ENCODE assay signal across 9 mouse cellular contexts in genomic region chr2:37765082-37765483, GRCm38 (mm10). TPM values are rescaled to one million over a fixed set of nuclear protein-coding genes. Genes with fewer than 3 reads are reported as not detected.
A peak's percentile ranks its signal among the peaks of the same experiment; 100 is the strongest.
DNase-seq lines count a peak whose midpoint lies in the region; ATAC-seq and TF ChIP-seq lines count a peak whose summit lies in the region.
"Had no signal": no experiment of that assay in that cellular context is flagged by ENCODE, and none has a peak within 500 bp of the region (broad histone marks: within the 10 kb centered on the region; RNA-seq: fewer than 3 reads in every experiment).

No protein-coding gene starts in this region.

- no peaks in the 10 kb centered on the region for H3K27me3 ChIP-seq in forebrain, postnatal 0 days (ENCODE audit: insufficient read depth, low read length)
- H3K27me3 ChIP-seq in forebrain, embryonic 11.5 days (ENCODE audit: control insufficient read depth, insufficient read depth, low read length) = 0 out of 2 replicates have a peak, but pooled peaks cover 3% of the 10 kb centered on the region
- H3K27me3 ChIP-seq in midbrain, embryonic 14.5 days (ENCODE audit: control insufficient read depth, insufficient read depth, low read length) = no peaks in the 10 kb centered on the region

- H3K27ac ChIP-seq in forebrain, postnatal 0 days (ENCODE audit: low read depth, low read length) = 0 out of 2 replicates have a peak overlapping the region, but pooled peaks have one; percentile 29
- no peak overlapping the region for H3K27ac ChIP-seq in forebrain, embryonic 11.5 days (ENCODE audit: low read depth, low read length)
- no peak overlapping the region for H3K27ac ChIP-seq in midbrain, embryonic 14.5 days (replicated peaks; ENCODE audit: low read depth, low read length)
- H3K27ac ChIP-seq: embryonic facial prominence, embryonic 12.5 days had no signal

- no peak for TF ChIP-seq CTCF in forebrain, postnatal 0 days (IDR thresholded peaks at IDR 0.05; ENCODE audit: low read depth)

- H3K36me3 ChIP-seq in forebrain, postnatal 0 days (ENCODE audit: insufficient read depth) = no peaks in the 10 kb centered on the region
- no peaks in the 10 kb centered on the region for H3K36me3 ChIP-seq in forebrain, embryonic 11.5 days (ENCODE audit: control insufficient read depth, insufficient read depth, low read length)
- H3K36me3 ChIP-seq in midbrain, embryonic 14.5 days (ENCODE audit: control insufficient read depth, insufficient read depth, low read length) = no peaks in the 10 kb centered on the region
- H3K36me3 ChIP-seq: embryonic facial prominence, embryonic 12.5 days had no signal

- WGBS in forebrain, postnatal 0 days = 29% methylated on average over 21 of the region's 21 CpGs
- 27% methylated on average over 21 of the region's 21 CpGs for WGBS in forebrain, embryonic 11.5 days
- 23% methylated on average over 21 of the region's 21 CpGs for WGBS in midbrain, embryonic 14.5 days

- DNase-seq in forebrain, postnatal 0 days = no peak
- DNase-seq in forebrain, embryonic 11.5 days (ENCODE audit: low spot score) = no peak
- DNase-seq in right cerebral cortex, adult 18-20 months = peak; percentile 77
- DNase-seq in right cerebral cortex, postnatal 4 days = no peak
- no peak for DNase-seq in midbrain, embryonic 14.5 days
- peak; percentile 77 for DNase-seq in thymus, postnatal 25 days
- no peak for DNase-seq in gastrocnemius, postnatal 4 days (ENCODE audit: low spot score in 2 of 2)
- no peak for DNase-seq in urinary bladder, adult 2 months (ENCODE audit: low spot score)

- H3K4me3 ChIP-seq in forebrain, postnatal 0 days (ENCODE audit: low read depth, low read length) = no peak overlapping the region
- H3K4me3 ChIP-seq in forebrain, embryonic 11.5 days (ENCODE audit: low read depth, low read length) = no peak overlapping the region
- H3K4me3 ChIP-seq in midbrain, embryonic 14.5 days (replicated peaks; ENCODE audit: low read depth, low read length) = no peak overlapping the region
- H3K4me3 ChIP-seq: embryonic facial prominence, embryonic 12.5 days had no signal

- 0 out of 2 replicates have a peak, but pooled peaks have one; percentile 7 for ATAC-seq in forebrain, postnatal 0 days
- no peak for ATAC-seq in forebrain, embryonic 11.5 days (replicated peaks; ENCODE audit: low FRiP score)
- ATAC-seq in midbrain, embryonic 14.5 days (ENCODE audit: low FRiP score, low TSS enrichment) = no peak

- H3K4me2 ChIP-seq in forebrain, postnatal 0 days (ENCODE audit: low read depth) = no peak overlapping the region
- H3K4me2 ChIP-seq in forebrain, embryonic 11.5 days (ENCODE audit: low read depth, low read length, severe bottlenecking) = no peak overlapping the region
- 0 out of 2 replicates have a peak overlapping the region, but pooled peaks have one; percentile 16 for H3K4me2 ChIP-seq in midbrain, embryonic 14.5 days (ENCODE audit: low read length)
- H3K4me2 ChIP-seq: embryonic facial prominence, embryonic 12.5 days had no signal

- no peaks in the 10 kb centered on the region for H3K9me3 ChIP-seq in forebrain, postnatal 0 days (ENCODE audit: low read length)
- no peaks in the 10 kb centered on the region for H3K9me3 ChIP-seq in forebrain, embryonic 11.5 days (ENCODE audit: control insufficient read depth, low read length)
- H3K9me3 ChIP-seq in midbrain, embryonic 14.5 days (ENCODE audit: control insufficient read depth, low read length) = no peaks in the 10 kb centered on the region
- H3K9me3 ChIP-seq: embryonic facial prominence, embryonic 12.5 days had no signal

- H3K9ac ChIP-seq in forebrain, postnatal 0 days = no peak overlapping the region
- H3K9ac ChIP-seq in forebrain, embryonic 11.5 days (ENCODE audit: low read length) = no peak overlapping the region
- no peak overlapping the region; the same call in 1 of the 2 replicates for H3K9ac ChIP-seq in midbrain, embryonic 14.5 days (replicated peaks; ENCODE audit: low read length)
- H3K9ac ChIP-seq: embryonic facial prominence, embryonic 12.5 days had no signal

- peaks cover 19% of the 10 kb centered on the region for H3K4me1 ChIP-seq in forebrain, postnatal 0 days (ENCODE audit: insufficient read depth)
- H3K4me1 ChIP-seq in forebrain, embryonic 11.5 days (replicated peaks; ENCODE audit: control insufficient read depth, insufficient read depth, low read length) = peaks cover 9% of the 10 kb centered on the region; the same call in 1 of the 2 replicates
- peaks cover 42% of the 10 kb centered on the region for H3K4me1 ChIP-seq in midbrain, embryonic 14.5 days (ENCODE audit: control insufficient read depth, insufficient read depth, low read length)

RNA-seq across cellular contexts. Expression of gene Crb2, which starts 11.0 kb away (rescaled TPM):
- 3.8 and 6.0 TPM in 2 replicates for total RNA-seq in forebrain, postnatal 0 days (2014; rRNA removed)
- polyA plus RNA-seq in forebrain, postnatal 0 days (2015; fragmentation: Nextera tagmentation; extraction: Ambion mirVana) = 1.5 and 2.7 TPM in 2 replicates
- polyA plus RNA-seq in forebrain, embryonic 11.5 days (2014; fragmentation: Nextera tagmentation; extraction: Ambion mirVana) = 29.6 and 32.7 TPM in 2 replicates
- 3.5 and 5.8 TPM in 2 replicates for polyA plus RNA-seq in midbrain, embryonic 14.5 days (2014; fragmentation: Nextera tagmentation; extraction: Ambion mirVana)
- under 1 TPM; 0.37 to 0.70 TPM for total RNA-seq in gastrocnemius, postnatal 4 days (2021)
- polyA plus RNA-seq in urinary bladder, adult 2 months (2012; rRNA removed) = 3.3 and 4.5 TPM in 2 replicates

Comparison
In these comparisons a context has a peak if more than half of its experiments do, and no peak if none do; other contexts are left out.
1. DNase-seq: peak in right cerebral cortex, adult 18-20 months (single experiment) and thymus, postnatal 25 days (single experiment); none in forebrain, postnatal 0 days (single experiment), forebrain, embryonic 11.5 days (single experiment), right cerebral cortex, postnatal 4 days (single experiment), midbrain, embryonic 14.5 days (single experiment), gastrocnemius, postnatal 4 days (0 of 2) and urinary bladder, adult 2 months (single experiment).